Mouse (Mus musculus) neural tube, embryonic 14.5 days (tissue): ENCODE measurements around the gene Gm21915. TPM values are rescaled to one million over a fixed set of nuclear protein-coding genes. Genes with fewer than 3 reads are reported as not detected.

Experiments used
- ATAC-seq: fragments of 200-750 bp; cut with Nextera tagmentation; 2 replicates; pipeline ENCODE4 v1.8.0; 2017; ENCODE audit warnings: low read depth, mild to moderate bottlenecking, moderate TSS enrichment, moderate library complexity
- H3K27ac ChIP-seq: fragments of 300-500 bp; sonication (generic); 2 replicates; pipeline ENCODE4 v1.5.1; 2014; ENCODE audit warnings: low read depth, mild to moderate bottlenecking, control low read depth, low read length, moderate library complexity, mixed read lengths
- H3K27me3 ChIP-seq: fragments of 300-500 bp; sonication (generic); 2 replicates; pipeline ENCODE4 v1.6.1; 2014; ENCODE audit warnings: low read length; ENCODE audit not compliant: control insufficient read depth, insufficient read depth
- H3K36me3 ChIP-seq: fragments of 300-500 bp; sonication (generic); 2 replicates; pipeline ENCODE4 v1.6.1; 2014; ENCODE audit warnings: low read length, mixed read lengths; ENCODE audit not compliant: control insufficient read depth, insufficient read depth
- H3K4me1 ChIP-seq: fragments of 300-500 bp; sonication (generic); 2 replicates; pipeline ENCODE4 v1.6.1; 2014; ENCODE audit warnings: low read length; ENCODE audit not compliant: control insufficient read depth, insufficient read depth
- H3K4me2 ChIP-seq: fragments of 300-500 bp; sonication (generic); 2 replicates; pipeline ENCODE4 v1.6.1; 2014; ENCODE audit warnings: mild to moderate bottlenecking, low read depth, low read length, control low read depth
- H3K4me3 ChIP-seq: fragments of 300-500 bp; sonication (generic); 2 replicates; pipeline ENCODE4 v1.5.1; 2014; ENCODE audit warnings: low read depth, low read length, control low read depth, mixed read lengths
- H3K9ac ChIP-seq: fragments of 300-500 bp; sonication (generic); replicated peaks from 2 replicates; pipeline ENCODE4 v1.6.1; 2014; ENCODE audit warnings: low read depth, mild to moderate bottlenecking, control low read depth, low read length, mixed read lengths
- H3K9me3 ChIP-seq: fragments of 300-500 bp; sonication (generic); 2 replicates; pipeline ENCODE4 v1.6.1; 2016; ENCODE audit warnings: low read length; ENCODE audit not compliant: control insufficient read depth
- WGBS: fragments of 180-500 bp; shearing (Covaris S2); extraction: QIAGEN DNeasy Blood & Tissue Kit; methylation state at CpG from one replicate; pipeline ENCODE4 v1.1.7; 2014; 5-methylcytosine and 5-hydroxymethylcytosine counted together
- polyA plus RNA-seq: library from polyadenylated mRNA; unstranded; fragments of >200 nt; fragmentation: Nextera tagmentation; extraction: Ambion mirVana; gene quantifications from 2 replicates; pipeline ENCODE4 v1.2.1, GENCODE M21; 2014

Gm21915 gene
- polyA plus RNA-seq, 1 experiment from 2014 or later, result not detected

- H3K4me1 ChIP-seq, result no peaks in the 10 kb centered on the region
- WGBS, result 74% methylated on average over 6 of the region's 6 CpGs
- no peak overlapping the region for H3K9ac ChIP-seq
- no peak overlapping the region for H3K4me3 ChIP-seq
- H3K9me3 ChIP-seq, result no peaks in the 10 kb centered on the region
- H3K27ac ChIP-seq, result no peak overlapping the region
- no peak for ATAC-seq
- no peaks in the 10 kb centered on the region for H3K27me3 ChIP-seq
- no peaks in the 10 kb centered on the region for H3K36me3 ChIP-seq
- H3K4me2 ChIP-seq, result no peak overlapping the region
Measured at GRCm38 (mm10) chr9:40649983-40650382, 20.4 kb upstream of the Gm21915 start.

- Histone ChIP-seq H3K27me3 (no peaks in the 10 kb centered on the region), H3K4me1 (no peaks in the 10 kb centered on the region), H3K9ac (no peak overlapping the region), H3K9me3 (no peaks in the 10 kb centered on the region), H3K4me2 (no peak overlapping the region), H3K36me3 (no peaks in the 10 kb centered on the region), H3K4me3 (no peak overlapping the region), H3K27ac (no peak overlapping the region)
- ATAC-seq, result no peak
- WGBS, result 90% methylated on average over 4 of the region's 4 CpGs
Measured at GRCm38 (mm10) chr9:40651239-40651859, 19.1 kb upstream of the Gm21915 start.

GRCm38 (mm10) chr9:40652757-40653156 lies 17.7 kb upstream of the Gm21915 start:
- no peak for ATAC-seq
- Histone ChIP-seq H3K4me2 (no peak overlapping the region), H3K4me1 (no peaks in the 10 kb centered on the region), H3K36me3 (no peaks in the 10 kb centered on the region), H3K27ac (no peak overlapping the region), H3K9me3 (no peaks in the 10 kb centered on the region), H3K9ac (no peak overlapping the region), H3K4me3 (no peak overlapping the region), H3K27me3 (no peaks in the 10 kb centered on the region)
- WGBS, result 31% methylated on average over 9 of the region's 9 CpGs

- Histone ChIP-seq H3K27ac (no peak overlapping the region), H3K4me2 (no peak overlapping the region), H3K4me1 (no peaks in the 10 kb centered on the region), H3K4me3 (no peak overlapping the region), H3K27me3 (no peaks in the 10 kb centered on the region), H3K9ac (no peak overlapping the region), H3K9me3 (no peaks in the 10 kb centered on the region), H3K36me3 (no peaks in the 10 kb centered on the region)
- ATAC-seq, result no peak
- 76% methylated on average over 9 of the region's 9 CpGs for WGBS
Measured at GRCm38 (mm10) chr9:40666190-40666803, 4.1 kb upstream of the Gm21915 start.

GRCm38 (mm10) chr9:40671323-40671930 lies 1.0 kb downstream of the Gm21915 start:
- Histone ChIP-seq H3K36me3 (no peaks in the 10 kb centered on the region), H3K27ac (no peak overlapping the region), H3K4me1 (no peaks in the 10 kb centered on the region), H3K4me2 (no peak overlapping the region), H3K4me3 (no peak overlapping the region), H3K9ac (no peak overlapping the region), H3K27me3 (no peaks in the 10 kb centered on the region), H3K9me3 (no peaks in the 10 kb centered on the region)
- peak; percentile 66; the same call in 1 of the 2 replicates for ATAC-seq
- WGBS, result 27% methylated on average over 4 of the region's 4 CpGs

- no peak for ATAC-seq
- Histone ChIP-seq H3K4me2 (no peak overlapping the region), H3K4me3 (no peak overlapping the region), H3K9ac (no peak overlapping the region), H3K27me3 (no peaks in the 10 kb centered on the region), H3K9me3 (no peaks in the 10 kb centered on the region), H3K4me1 (no peaks in the 10 kb centered on the region), H3K36me3 (no peaks in the 10 kb centered on the region), H3K27ac (no peak overlapping the region)
- 79% methylated on average over 12 of the region's 12 CpGs for WGBS
Measured at GRCm38 (mm10) chr9:40675203-40675958, 5.0 kb downstream of the Gm21915 start.

GRCm38 (mm10) chr9:40678653-40679052 lies 8.2 kb downstream of the Gm21915 start:
- H3K9me3 ChIP-seq, result no peaks in the 10 kb centered on the region
- 69% methylated on average over 4 of the region's 4 CpGs for WGBS
- H3K27ac ChIP-seq, result no peak overlapping the region
- no peak overlapping the region for H3K9ac ChIP-seq
- no peak for ATAC-seq
- no peaks in the 10 kb centered on the region for H3K36me3 ChIP-seq
- H3K27me3 ChIP-seq, result no peaks in the 10 kb centered on the region
- H3K4me2 ChIP-seq, result no peak overlapping the region
- H3K4me1 ChIP-seq, result no peaks in the 10 kb centered on the region
- H3K4me3 ChIP-seq, result no peak overlapping the region

GRCm38 (mm10) chr9:40685801-40686420 lies 15.5 kb downstream of the Gm21915 start, which contains the start of gene Clmp:
Gene Clmp, plus strand, starts transcription at chr9:40685962.
- under 1% methylated on average over 39 of the region's 53 CpGs for WGBS
- H3K27ac ChIP-seq, result peak within 1 kb of the TSS; percentile 89
- H3K9ac ChIP-seq, result peak within 1 kb of the TSS; percentile 91
- no peaks in the 10 kb centered on the region for H3K36me3 ChIP-seq
- H3K27me3 ChIP-seq, result no peaks in the 10 kb centered on the region
- H3K4me2 ChIP-seq, result peak within 1 kb of the TSS; percentile 53
- H3K4me3 ChIP-seq, result peak within 1 kb of the TSS; percentile 66
- peaks cover 9% of the 10 kb centered on the region for H3K4me1 ChIP-seq
- H3K9me3 ChIP-seq, result no peaks in the 10 kb centered on the region
- ATAC-seq, result peak; percentile 78
